Mouse (Mus musculus) midbrain, embryonic 13.5 days (tissue): ENCODE results near the gene Gp1ba. TPM values are rescaled to one million over a fixed set of nuclear protein-coding genes. Genes with fewer than 3 reads are reported as not detected.

Experiments
- ATAC-seq: fragments of 200-750 bp; cut with Nextera tagmentation; 2 replicates; pipeline ENCODE4 v1.8.0; 2017; ENCODE audit warnings: mild to moderate bottlenecking, moderate TSS enrichment, moderate library complexity
- H3K27ac ChIP-seq: fragments of 300-500 bp; sonication (generic); 2 replicates; pipeline ENCODE4 v1.5.1; 2015; ENCODE audit warnings: inconsistent platforms, mild to moderate bottlenecking, moderate library complexity
- H3K27me3 ChIP-seq: fragments of 300-500 bp; sonication (generic); 2 replicates; pipeline ENCODE4 v1.6.1; 2015; ENCODE audit warnings: mild to moderate bottlenecking, inconsistent platforms
- H3K36me3 ChIP-seq: fragments of 300-500 bp; sonication (generic); 2 replicates; pipeline ENCODE4 v1.6.1; 2015; ENCODE audit warnings: mild to moderate bottlenecking, inconsistent platforms
- H3K4me1 ChIP-seq: fragments of 300-500 bp; sonication (generic); replicated peaks from 2 replicates; pipeline ENCODE4 v1.6.1; 2015; ENCODE audit warnings: inconsistent platforms
- H3K4me2 ChIP-seq: fragments of 300-500 bp; sonication (generic); replicated peaks from 2 replicates; pipeline ENCODE4 v1.6.1; 2015; ENCODE audit warnings: moderate library complexity, mild to moderate bottlenecking, inconsistent platforms
- H3K4me3 ChIP-seq: fragments of 300-500 bp; sonication (generic); replicated peaks from 2 replicates; pipeline ENCODE4 v1.5.1; 2015; ENCODE audit warnings: mild to moderate bottlenecking, inconsistent platforms
- H3K9ac ChIP-seq: fragments of 300-500 bp; sonication (generic); replicated peaks from 2 replicates; pipeline ENCODE4 v1.6.1; 2015; ENCODE audit warnings: mild to moderate bottlenecking, inconsistent platforms
- H3K9me3 ChIP-seq: fragments of 300-500 bp; sonication (generic); 2 replicates; pipeline ENCODE4 v1.6.1; 2016; ENCODE audit warnings: mild to moderate bottlenecking, inconsistent platforms
- WGBS: fragments of 180-500 bp; shearing (Covaris S2); methylation state at CpG from one replicate; pipeline ENCODE4 v1.1.7; 2015; 5-methylcytosine and 5-hydroxymethylcytosine counted together
- polyA plus RNA-seq: library from polyadenylated mRNA; unstranded; fragments of >200 nt; fragmentation: Nextera tagmentation; extraction: Ambion mirVana; gene quantifications from 2 replicates; pipeline ENCODE4 v1.2.1, GENCODE M21; 2015

The Gp1ba gene
- polyA plus RNA-seq, 1 experiment from 2014 or later = 0.26 TPM

GRCm38 (mm10) chr11:70681170-70681569 is 42.2 kb downstream of the Gp1ba start:
- 67% methylated on average over 12 of the region's 12 CpGs for WGBS
- peaks cover 68% of the 10 kb centered on the region for H3K36me3 ChIP-seq
- ATAC-seq = 0 out of 2 replicates have a peak, but pooled peaks have one; percentile 12

GRCm38 (mm10) chr11:70681897-70682581 is 43.1 kb downstream of the Gp1ba start:
- Histone ChIP-seq H3K27ac (peak overlapping the region; percentile 79), H3K27me3 (no peaks in the 10 kb centered on the region), H3K9ac (peak overlapping the region; percentile 32; the same call in 1 of the 2 replicates), H3K4me1 (peaks cover 35% of the 10 kb centered on the region), H3K9me3 (no peaks in the 10 kb centered on the region), H3K4me3 (no peak overlapping the region), H3K36me3 (peaks cover 60% of the 10 kb centered on the region), H3K4me2 (peak overlapping the region; percentile 12; the same call in 1 of the 2 replicates)
- peak; percentile 84 for ATAC-seq
- 15% methylated on average over 10 of the region's 11 CpGs for WGBS

More at GRCm38 (mm10) chr11:70681170-70681569, 42.2 kb downstream of the Gp1ba start:
- no peaks in the 10 kb centered on the region for H3K9me3 ChIP-seq
- H3K4me2 ChIP-seq = no peak overlapping the region
- no peaks in the 10 kb centered on the region for H3K27me3 ChIP-seq
- peak overlapping the region; percentile 46; the same call in 1 of the 2 replicates for H3K9ac ChIP-seq
- peak overlapping the region; percentile 79 for H3K27ac ChIP-seq
- peaks cover 26% of the 10 kb centered on the region for H3K4me1 ChIP-seq
- no peak overlapping the region for H3K4me3 ChIP-seq

GRCm38 (mm10) chr11:70683640-70684039 is 44.7 kb downstream of the Gp1ba start:
- Histone ChIP-seq H3K9ac (no peak overlapping the region), H3K4me3 (no peak overlapping the region), H3K9me3 (no peaks in the 10 kb centered on the region), H3K27ac (no peak overlapping the region), H3K36me3 (peaks cover 54% of the 10 kb centered on the region), H3K4me1 (peaks cover 46% of the 10 kb centered on the region), H3K27me3 (no peaks in the 10 kb centered on the region), H3K4me2 (no peak overlapping the region)
- 89% methylated on average over 5 of the region's 5 CpGs for WGBS
- no peak for ATAC-seq

- H3K27me3 ChIP-seq = no peaks in the 10 kb centered on the region
- peak overlapping the region; percentile 88 for H3K4me3 ChIP-seq
- no peaks in the 10 kb centered on the region for H3K9me3 ChIP-seq
- peaks cover 41% of the 10 kb centered on the region for H3K4me1 ChIP-seq
- H3K4me2 ChIP-seq = peak overlapping the region; percentile 75
- H3K36me3 ChIP-seq = peaks cover 31% of the 10 kb centered on the region
- H3K27ac ChIP-seq = peak overlapping the region; percentile 84
- 3% methylated on average over 16 of the region's 16 CpGs for WGBS
- peak; percentile 69 for ATAC-seq
- H3K9ac ChIP-seq = peak overlapping the region; percentile 90
Measured at GRCm38 (mm10) chr11:70686901-70687566, 48.1 kb downstream of the Gp1ba start.

- Histone ChIP-seq H3K4me1 (peaks cover 35% of the 10 kb centered on the region), H3K9me3 (no peaks in the 10 kb centered on the region), H3K36me3 (peaks cover 26% of the 10 kb centered on the region), H3K9ac (peak within 1 kb of the TSS; percentile 90), H3K4me2 (peak within 1 kb of the TSS; percentile 75), H3K27me3 (no peaks in the 10 kb centered on the region), H3K4me3 (peak within 1 kb of the TSS; percentile 88), H3K27ac (peak within 1 kb of the TSS; percentile 84)
- 1% methylated on average over 55 of the region's 55 CpGs for WGBS
- peak; percentile 86 for ATAC-seq
Measured at GRCm38 (mm10) chr11:70687601-70688199, 48.8 kb downstream of the Gp1ba start, which contains the start of gene Camta2. Gene Camta2 (minus strand): TSS chr11:70688105.

GRCm38 (mm10) chr11:70688372-70688771 is 49.5 kb downstream of the Gp1ba start:
- no peaks in the 10 kb centered on the region for H3K27me3 ChIP-seq
- peak overlapping the region; percentile 75 for H3K4me2 ChIP-seq
- peaks cover 20% of the 10 kb centered on the region for H3K36me3 ChIP-seq
- H3K27ac ChIP-seq = peak overlapping the region; percentile 84
- H3K4me1 ChIP-seq = peaks cover 29% of the 10 kb centered on the region
- WGBS = 8% methylated on average over 8 of the region's 8 CpGs
- peak overlapping the region; percentile 88 for H3K4me3 ChIP-seq
- H3K9ac ChIP-seq = peak overlapping the region; percentile 90
- H3K9me3 ChIP-seq = no peaks in the 10 kb centered on the region
- no peak for ATAC-seq

- no peak for ATAC-seq
- Histone ChIP-seq H3K36me3 (peaks cover 10% of the 10 kb centered on the region), H3K4me3 (no peak overlapping the region), H3K9me3 (no peaks in the 10 kb centered on the region), H3K27me3 (no peaks in the 10 kb centered on the region), H3K9ac (no peak overlapping the region), H3K27ac (no peak overlapping the region), H3K4me2 (no peak overlapping the region), H3K4me1 (peaks cover 29% of the 10 kb centered on the region)
- WGBS = 56% methylated on average over 4 of the region's 4 CpGs
Measured at GRCm38 (mm10) chr11:70689578-70689977, 50.7 kb downstream of the Gp1ba start.

Other genes with a start within 250 kb of the Gp1ba start
- 33.9 and 34.1 TPM in 2 replicates for gene Pelp1, start 229.1 kb upstream of the Gp1ba start, polyA plus RNA-seq
- gene Arrb2, start 206.5 kb upstream of the Gp1ba start, polyA plus RNA-seq = 44.8 and 45.5 TPM in 2 replicates
- 41.9 and 43.6 TPM in 2 replicates for gene Med11, start 187.2 kb upstream of the Gp1ba start, polyA plus RNA-seq
- gene Zmynd15, start 179.7 kb upstream of the Gp1ba start, polyA plus RNA-seq = 0.40 and 0.44 TPM in 2 replicates
- gene Cxcl16, start 179.1 kb upstream of the Gp1ba start, polyA plus RNA-seq = 1.4 and 1.6 TPM in 2 replicates
- 0.54 and 1.2 TPM in 2 replicates for gene Tm4sf5, start 133.9 kb upstream of the Gp1ba start, polyA plus RNA-seq
- not detected in 2 replicates for gene Vmo1, start 124.5 kb upstream of the Gp1ba start, polyA plus RNA-seq
- 0.35 and 0.42 TPM in 2 replicates for gene Gltpd2, start 119.9 kb upstream of the Gp1ba start, polyA plus RNA-seq
- 827 and 844 TPM in 2 replicates for gene Psmb6, start 113.8 kb upstream of the Gp1ba start, polyA plus RNA-seq
- gene Gm40193, start 106.2 kb upstream of the Gp1ba start, polyA plus RNA-seq = not detected in 2 replicates
- 5.2 and 6.5 TPM in 2 replicates for gene Pld2, start 99.1 kb upstream of the Gp1ba start, polyA plus RNA-seq
- gene Mink1, start 76.2 kb upstream of the Gp1ba start, polyA plus RNA-seq = 10.7 and 14.2 TPM in 2 replicates
- gene 4930544D05Rik, start 23.3 kb upstream of the Gp1ba start, polyA plus RNA-seq = not detected in 2 replicates
- not detected in 2 replicates for gene Chrne, start 19.9 kb upstream of the Gp1ba start, polyA plus RNA-seq
- gene Rnf167, start 8.1 kb downstream of the Gp1ba start, polyA plus RNA-seq = 111 and 113 TPM in 2 replicates
- 169 and 170 TPM in 2 replicates for gene Slc25a11, start 8.4 kb downstream of the Gp1ba start, polyA plus RNA-seq
- gene Pfn1, start 15.5 kb downstream of the Gp1ba start, polyA plus RNA-seq = 785 and 825 TPM in 2 replicates
- gene Eno3, start 18.1 kb downstream of the Gp1ba start, polyA plus RNA-seq = 8.0 and 9.5 TPM in 2 replicates
- gene Spag7, start 30.3 kb downstream of the Gp1ba start, polyA plus RNA-seq = 180 and 181 TPM in 2 replicates
- 15.3 and 16.4 TPM in 2 replicates for gene Camta2, start 49.0 kb downstream of the Gp1ba start, polyA plus RNA-seq
- gene Inca1, start 61.0 kb downstream of the Gp1ba start, polyA plus RNA-seq = 0.94 and 1.8 TPM in 2 replicates
- 1.4 and 2.1 TPM in 2 replicates for gene Kif1c, start 61.4 kb downstream of the Gp1ba start, polyA plus RNA-seq
- 13.2 and 15.1 TPM in 2 replicates for gene Zfp3, start 125.1 kb downstream of the Gp1ba start, polyA plus RNA-seq
- 0.19 TPM in 1 of 2 replicates, not detected in the other for gene Scimp, start 173.5 kb downstream of the Gp1ba start, polyA plus RNA-seq
- gene Rabep1, start 205.7 kb downstream of the Gp1ba start, polyA plus RNA-seq = 74.0 and 77.2 TPM in 2 replicates